Comparison of ENCODE assay signal across 27 mouse cellular contexts in genomic region chr3:84077505-84077904, GRCm38 (mm10). TPM values are rescaled to one million over a fixed set of nuclear protein-coding genes. Genes with fewer than 3 reads are reported as not detected.
DNase-seq lines count a peak whose midpoint lies in the region; ATAC-seq lines count a peak whose summit lies in the region.
"Had no signal": no experiment of that assay in that cellular context is flagged by ENCODE, and none has a peak within 500 bp of the region (broad histone marks: within the 10 kb centered on the region; RNA-seq: fewer than 3 reads in every experiment).

No protein-coding gene starts in this region.

- H3K4me3 ChIP-seq in heart, embryonic 13.5 days, result no peak overlapping the region
- H3K4me3 ChIP-seq in neural tube, embryonic 15.5 days (replicated peaks), result no peak overlapping the region
- H3K4me3 ChIP-seq: forebrain, embryonic 12.5 days; hindbrain, embryonic 10.5 days; limb, embryonic 10.5 days; limb, embryonic 15.5 days; liver, embryonic 13.5 days; midbrain, embryonic 10.5 days; midbrain, embryonic 15.5 days had no signal

- 52% methylated on average over 4 of the region's 4 CpGs for WGBS in heart, embryonic 13.5 days
- 87% methylated on average over 4 of the region's 4 CpGs for WGBS in neural tube, embryonic 15.5 days

- intact Hi-C loops in heart, postnatal 10 days (cut with DNase I), result no loop called here
- intact Hi-C loops in heart, postnatal 14 days (cut with DNase I), result no loop called here

- H3K4me1 ChIP-seq in heart, embryonic 13.5 days, result peaks cover 6% of the 10 kb centered on the region
- no peaks in the 10 kb centered on the region for H3K4me1 ChIP-seq in neural tube, embryonic 15.5 days
- H3K4me1 ChIP-seq: forebrain, embryonic 12.5 days; limb, embryonic 10.5 days; limb, embryonic 15.5 days; liver, embryonic 13.5 days had no signal

- H3K27ac ChIP-seq in heart, embryonic 13.5 days (replicated peaks), result peak overlapping the region; percentile 58; the same call in 1 of the 2 replicates
- H3K27ac ChIP-seq in neural tube, embryonic 15.5 days (replicated peaks), result no peak overlapping the region
- H3K27ac ChIP-seq: forebrain, embryonic 12.5 days; hindbrain, embryonic 10.5 days; limb, embryonic 10.5 days; limb, embryonic 15.5 days; liver, embryonic 13.5 days; midbrain, embryonic 10.5 days; midbrain, embryonic 15.5 days had no signal

- H3K9ac ChIP-seq in heart, embryonic 13.5 days, result no peak overlapping the region
- no peak overlapping the region for H3K9ac ChIP-seq in neural tube, embryonic 15.5 days (replicated peaks)
- H3K9ac ChIP-seq: forebrain, embryonic 12.5 days; forebrain, postnatal 0 days; limb, embryonic 15.5 days; liver, embryonic 13.5 days; midbrain, embryonic 15.5 days had no signal

- H3K36me3 ChIP-seq in heart, embryonic 13.5 days, result no peaks in the 10 kb centered on the region
- no peaks in the 10 kb centered on the region for H3K36me3 ChIP-seq in neural tube, embryonic 15.5 days
- H3K36me3 ChIP-seq: forebrain, embryonic 12.5 days; hindbrain, embryonic 10.5 days; limb, embryonic 10.5 days; limb, embryonic 15.5 days; liver, embryonic 13.5 days; midbrain, embryonic 10.5 days; midbrain, embryonic 15.5 days had no signal

- no peak for DNase-seq in heart, adult 9 months (ENCODE audit: low spot score in 2 of 2)
- peak; percentile 33 to 37 for DNase-seq in heart, postnatal 10 days
- DNase-seq in heart, postnatal 14 days, result no peak
- peak; percentile 77 for DNase-seq in 3T3-L1 (ENCODE audit: low read depth, low spot score)
- DNase-seq: adrenal gland, adult 8-10 months; cerebellum, adult 2 months; cerebellum, postnatal 14 days; forebrain, postnatal 0 days; kidney, adult 18-20 months; liver, embryonic 13.5 days; lung, adult 18-20 months; lung, postnatal 10 days; right cerebral cortex, postnatal 4 days; thymus, adult 2 months; thymus, postnatal 36 days had no signal

- H3K27me3 ChIP-seq in heart, embryonic 13.5 days (replicated peaks), result no peaks in the 10 kb centered on the region
- H3K27me3 ChIP-seq in neural tube, embryonic 15.5 days (replicated peaks), result no peaks in the 10 kb centered on the region
- H3K27me3 ChIP-seq: forebrain, embryonic 12.5 days; limb, embryonic 15.5 days; liver, embryonic 13.5 days; midbrain, embryonic 15.5 days had no signal

- no peak overlapping the region for H3K4me2 ChIP-seq in heart, embryonic 13.5 days
- no peak overlapping the region for H3K4me2 ChIP-seq in neural tube, embryonic 15.5 days
- H3K4me2 ChIP-seq: forebrain, embryonic 12.5 days; limb, embryonic 15.5 days; liver, embryonic 13.5 days; midbrain, embryonic 15.5 days had no signal

- no peak for ATAC-seq in heart, embryonic 13.5 days (ENCODE audit: extremely low read depth, insufficient number of reproducible peaks, low FRiP score, low TSS enrichment)
- peak; percentile 26; the same call in 1 of the 2 replicates for ATAC-seq in granulocyte monocyte progenitor cell, adult 5-6 weeks (replicated peaks; ENCODE audit: poor library complexity, severe bottlenecking)
- ATAC-seq in neural tube, embryonic 15.5 days (ENCODE audit: low FRiP score), result no peak
- ATAC-seq: activated CD4-positive, CD25-positive, alpha-beta regulatory T cell, adult 4 months; CD4-positive, CD25-positive, alpha-beta regulatory T cell, adult 4 months; forebrain, postnatal 0 days; hindbrain, embryonic 16.5 days; midbrain, embryonic 15.5 days had no signal

- H3K9me3 ChIP-seq in heart, embryonic 13.5 days, result peaks cover 7% of the 10 kb centered on the region; the same call in 1 of the 2 replicates
- peaks cover 5% of the 10 kb centered on the region; the same call in 1 of the 2 replicates for H3K9me3 ChIP-seq in neural tube, embryonic 15.5 days (replicated peaks)
- H3K9me3 ChIP-seq: forebrain, embryonic 12.5 days; limb, embryonic 10.5 days; limb, embryonic 15.5 days had no signal

RNA-seq across cellular contexts. Expression of gene Tmem131l, which starts 37.5 kb away (rescaled TPM):
- polyA plus RNA-seq in heart, embryonic 13.5 days (2015; fragmentation: Nextera tagmentation; extraction: Ambion mirVana), result 23.8 and 24.0 TPM in 2 replicates
- 10 to 100 TPM; 31.4 to 32.6 TPM for total RNA-seq in heart, postnatal 10 days (2021)
- 10 to 100 TPM; 31.4 to 33.6 TPM for total RNA-seq in heart, postnatal 14 days (2021)
- total RNA-seq in granulocyte monocyte progenitor cell, adult 5-6 weeks (2014; fragmentation: Nextera tagmentation), result 80.9 and 108 TPM in 2 replicates
- total RNA-seq in granulocyte monocyte progenitor cell, adult 5-6 weeks (2017), result 25.6 and 31.9 TPM in 2 replicates
- 43.0 and 71.5 TPM in 2 replicates for polyA plus RNA-seq in neural tube, embryonic 15.5 days (2015; fragmentation: Nextera tagmentation; extraction: Ambion mirVana)

Comparison
In these comparisons a context has a peak if more than half of its experiments do, and no peak if none do; other contexts are left out.
1. DNase-seq: peak in heart, postnatal 10 days (2 of 2) and 3T3-L1 (single experiment); none in heart, adult 9 months (0 of 2) and heart, postnatal 14 days (0 of 2).